Mouse (Mus musculus): ENCODE data around the gene Mcpt2.
"Not testable (repeated sequence)": the region's sequence is repeated elsewhere in the genome, so short reads cannot be mapped to it uniquely, and the experiment has no call there.

Gene Mcpt2

DNA sequence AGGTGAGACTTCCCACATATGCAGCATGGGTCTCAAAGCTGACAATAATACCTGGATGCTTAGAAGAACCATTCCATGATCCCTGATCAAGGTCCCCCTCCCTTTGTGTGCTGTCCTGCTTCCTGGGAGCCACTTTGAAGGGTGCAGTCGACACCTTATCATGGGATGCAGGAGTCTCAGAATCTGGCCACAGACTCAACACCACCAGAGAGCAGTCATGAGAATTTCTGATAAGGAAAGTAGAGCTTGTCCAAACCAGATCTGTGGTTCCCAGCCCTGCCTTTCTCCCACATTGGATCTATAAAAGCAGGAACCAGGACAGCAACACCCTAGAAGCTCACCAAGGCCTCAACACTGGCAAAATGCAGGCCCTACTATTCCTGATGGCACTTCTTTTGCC, at the start of gene Mcpt2:
Mcpt2 (plus strand) TSS at position 250 of the 400 bp plus-strand sequence.
- in situ Hi-C loops (cut with MboI; ENCODE audit: unreplicated experiment in 2 of 2): not testable (repeated sequence)

DNA sequence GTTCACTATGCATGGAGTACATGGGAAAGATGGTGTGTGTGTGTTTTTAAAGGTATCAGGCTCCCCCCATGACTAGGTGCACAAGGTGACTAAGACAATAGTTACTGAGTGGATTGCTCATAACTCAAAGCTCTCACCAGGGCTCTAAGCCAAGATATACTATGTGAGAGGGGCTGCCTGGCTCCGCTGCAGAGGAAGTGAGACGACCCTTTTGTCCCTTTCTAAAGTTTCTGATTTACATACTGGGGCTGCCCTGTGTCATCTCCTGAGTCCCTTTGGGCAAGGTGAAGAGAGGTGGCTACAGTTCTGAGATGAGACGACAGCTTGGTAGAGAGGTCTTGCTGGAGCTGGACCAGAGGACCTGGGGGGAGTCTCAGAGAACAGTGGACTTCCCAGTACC, 28.7 kb upstream of the Mcpt2 start:
- in situ Hi-C loops (cut with MboI; ENCODE audit: unreplicated experiment in 2 of 2): no loop called here

DNA sequence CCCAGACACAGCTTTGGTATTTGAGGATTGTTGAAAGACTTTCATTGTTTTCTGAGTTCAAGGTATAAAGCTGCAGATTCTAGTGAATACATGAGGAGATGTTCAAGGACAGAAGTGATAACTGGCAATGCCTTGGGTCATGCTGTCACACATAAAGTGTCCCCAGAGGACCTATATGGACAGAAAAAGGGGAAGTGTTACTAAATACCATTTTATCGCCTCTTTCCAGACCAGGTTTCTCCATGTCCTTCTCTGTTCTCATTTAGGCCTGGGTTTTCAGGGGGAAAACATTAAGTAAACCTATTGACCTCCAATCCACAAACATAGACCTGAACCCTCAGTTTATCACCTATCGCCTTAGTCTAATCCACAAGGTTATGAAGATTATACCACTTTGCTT, 27.9 kb upstream of the Mcpt2 start:
- in situ Hi-C loops (cut with MboI; ENCODE audit: unreplicated experiment in 2 of 2): no loop called here

DNA sequence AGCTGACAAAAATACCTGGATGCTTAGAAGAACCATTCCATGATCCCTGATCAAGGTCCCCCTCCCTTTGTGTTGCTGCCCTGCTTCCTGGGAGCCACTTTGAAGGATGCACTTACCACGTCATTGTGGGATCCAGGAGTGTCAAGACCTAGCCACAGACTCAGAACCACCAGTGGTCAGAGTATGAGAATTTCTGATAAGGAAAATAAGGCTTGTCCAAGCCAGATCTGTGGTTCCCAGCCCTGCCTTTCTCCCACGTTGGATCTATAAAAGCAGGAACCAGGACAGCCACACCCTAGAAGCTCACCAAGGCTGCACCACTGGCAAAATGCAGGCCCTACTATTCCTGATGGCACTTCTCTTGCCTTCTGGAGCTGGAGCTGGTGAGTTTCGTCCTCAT, 24.2 kb upstream of the Mcpt2 start, which contains the start of gene Mcpt1:
Mcpt1 (plus strand) TSS at position 301 of the 400 bp plus-strand sequence.
- in situ Hi-C loops (cut with MboI; ENCODE audit: unreplicated experiment in 2 of 2): not testable (repeated sequence)

DNA sequence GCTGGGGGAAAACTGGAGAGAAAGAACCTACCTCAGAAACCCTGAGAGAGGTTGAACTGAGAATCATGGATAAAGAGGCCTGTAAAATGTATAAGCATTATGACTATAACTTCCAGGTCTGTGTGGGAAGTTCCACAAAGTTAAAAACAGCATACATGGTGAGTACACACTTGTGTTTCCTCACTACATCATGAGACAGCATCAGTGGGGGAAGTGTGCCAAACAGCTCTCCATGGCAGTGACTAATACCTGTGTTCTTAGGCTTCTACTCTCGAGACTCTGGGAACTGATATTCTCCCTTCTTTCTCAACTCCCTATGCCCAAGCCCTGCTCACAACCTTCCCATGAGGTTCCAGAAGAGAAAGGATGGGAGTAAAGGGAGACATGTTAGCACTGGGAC, 22.4 kb upstream of the Mcpt2 start:
- in situ Hi-C loops (cut with MboI; ENCODE audit: unreplicated experiment in 2 of 2): no loop called here

DNA sequence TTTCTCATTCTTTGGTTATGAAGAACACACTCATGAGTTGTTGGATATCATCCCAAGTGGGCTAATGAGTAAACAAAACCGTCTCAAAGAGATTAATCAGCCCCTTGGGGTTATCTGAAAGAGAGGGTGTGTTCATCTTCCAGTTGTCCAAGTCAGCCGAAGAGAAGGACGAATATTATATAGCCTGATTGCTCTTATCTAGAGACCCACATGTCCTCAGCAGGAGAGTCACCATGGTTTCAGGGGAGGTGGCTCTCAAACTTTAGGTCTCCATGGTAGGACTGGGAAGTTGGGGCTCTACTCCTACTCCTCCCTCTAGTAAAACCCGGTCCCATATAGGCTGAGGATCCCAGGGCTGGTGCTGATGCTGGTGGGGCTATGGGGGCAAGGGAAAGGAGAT, 20.5 kb upstream of the Mcpt2 start:
- in situ Hi-C loops (cut with MboI; ENCODE audit: unreplicated experiment in 2 of 2): not testable (repeated sequence)

DNA sequence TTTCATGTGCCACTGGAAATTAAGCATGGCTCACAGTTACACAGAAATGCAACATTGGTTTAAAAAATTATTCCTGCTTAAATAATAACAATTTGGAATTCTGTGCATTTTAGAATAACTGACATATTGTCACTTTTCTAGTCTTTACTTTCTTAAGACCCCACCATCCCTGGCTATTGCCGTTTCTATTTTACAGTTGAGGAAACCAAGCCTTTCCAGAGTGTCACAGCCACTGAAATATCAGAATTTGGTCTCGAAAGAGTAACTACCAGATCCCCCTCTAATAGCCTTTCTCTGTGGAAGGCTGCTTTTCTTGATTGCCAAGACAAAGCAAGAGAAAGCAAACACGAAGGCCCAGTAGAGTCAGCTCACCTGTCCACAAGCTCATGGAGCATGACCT, 11.4 kb upstream of the Mcpt2 start, which contains the start of gene Mcpt9:
Mcpt9 (minus strand) TSS at position 101 of the 400 bp plus-strand sequence.
- in situ Hi-C loops (cut with MboI; ENCODE audit: unreplicated experiment in 2 of 2): not testable (repeated sequence)

DNA sequence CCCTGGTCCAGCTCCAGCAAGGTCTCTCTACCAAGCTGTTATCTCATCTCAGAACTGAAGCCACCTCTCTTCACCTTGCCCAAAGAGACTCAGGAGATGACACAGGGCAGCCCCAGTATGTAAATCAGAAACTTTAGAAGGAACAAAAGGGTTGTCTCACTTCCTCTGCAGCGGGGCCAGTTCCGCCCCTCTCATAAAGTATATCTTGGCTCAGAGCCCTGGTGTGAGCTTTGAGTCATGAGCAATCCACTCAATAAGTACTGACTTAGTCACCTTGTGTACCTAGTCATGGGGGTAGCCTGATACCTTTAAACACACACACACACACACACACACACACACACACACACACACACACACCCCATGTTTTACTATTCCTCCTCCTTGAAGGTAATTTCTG, 7.4 kb upstream of the Mcpt2 start:
- in situ Hi-C loops (cut with MboI; ENCODE audit: unreplicated experiment in 2 of 2): no loop called here

DNA sequence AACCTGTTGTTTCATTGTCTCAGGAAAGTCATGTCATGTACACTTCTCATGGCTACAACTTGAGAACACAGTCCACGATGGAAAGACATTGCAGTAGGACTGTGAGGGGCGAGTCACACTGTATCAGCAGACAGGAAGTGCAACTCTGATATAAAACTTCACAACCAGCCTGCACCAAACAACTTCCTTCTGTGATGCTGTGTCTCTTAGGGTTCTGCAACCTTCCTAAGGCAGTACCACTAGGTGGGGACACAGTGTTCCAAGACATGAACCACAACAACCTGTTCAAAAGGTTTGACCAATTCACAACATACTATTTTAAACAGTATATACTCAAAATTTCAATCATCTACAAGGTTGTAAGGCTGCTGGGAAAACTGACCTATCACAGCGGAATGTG, 13.6 kb downstream of the Mcpt2 start:
- in situ Hi-C loops (cut with MboI; ENCODE audit: unreplicated experiment in 2 of 2): no loop called here

DNA sequence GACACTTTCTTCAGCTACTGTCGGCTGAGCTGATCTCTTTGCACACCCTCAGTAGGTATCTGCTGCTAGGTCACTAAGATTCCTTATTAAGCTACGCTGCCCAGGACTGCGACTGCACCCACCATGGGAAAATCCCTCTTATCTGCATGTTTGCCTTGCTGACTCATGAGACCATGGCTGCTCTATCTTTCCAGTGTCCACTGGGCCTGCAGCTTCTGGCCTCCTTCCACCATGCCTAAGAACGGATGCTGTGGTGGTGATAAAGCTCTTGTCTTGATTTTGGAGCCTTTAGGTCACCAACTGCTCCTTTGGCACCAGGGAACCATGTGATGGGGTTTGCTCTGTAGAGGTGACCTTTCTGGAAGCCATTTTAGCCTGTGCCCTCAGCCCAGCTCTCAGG, 15.9 kb downstream of the Mcpt2 start:
- in situ Hi-C loops (cut with MboI; ENCODE audit: unreplicated experiment in 2 of 2): no loop called here

DNA sequence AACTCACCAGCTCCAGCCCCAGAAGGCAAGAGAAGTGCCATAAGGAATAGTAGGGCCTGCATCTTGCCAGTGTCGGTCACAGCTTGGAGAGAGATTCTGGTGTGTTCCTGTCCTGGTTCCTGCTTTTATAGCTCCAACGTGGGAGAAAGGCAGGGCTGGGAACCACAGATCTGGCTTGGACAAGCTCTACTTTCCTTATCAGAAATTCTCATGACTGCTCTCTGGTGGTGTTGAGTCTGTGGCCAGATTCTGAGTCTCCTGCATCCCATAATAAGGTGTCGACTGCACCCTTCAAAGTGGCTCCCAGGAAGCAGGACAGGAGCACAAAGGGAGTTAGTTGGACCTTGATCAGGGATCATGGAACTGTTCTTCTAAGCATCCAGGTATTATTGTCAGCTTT, 20.4 kb downstream of the Mcpt2 start, which contains the start of gene Mcpt4:
Mcpt4 (minus strand) TSS at position 101 of the 400 bp plus-strand sequence.
- in situ Hi-C loops (cut with MboI; ENCODE audit: unreplicated experiment in 2 of 2): not testable (repeated sequence)

DNA sequence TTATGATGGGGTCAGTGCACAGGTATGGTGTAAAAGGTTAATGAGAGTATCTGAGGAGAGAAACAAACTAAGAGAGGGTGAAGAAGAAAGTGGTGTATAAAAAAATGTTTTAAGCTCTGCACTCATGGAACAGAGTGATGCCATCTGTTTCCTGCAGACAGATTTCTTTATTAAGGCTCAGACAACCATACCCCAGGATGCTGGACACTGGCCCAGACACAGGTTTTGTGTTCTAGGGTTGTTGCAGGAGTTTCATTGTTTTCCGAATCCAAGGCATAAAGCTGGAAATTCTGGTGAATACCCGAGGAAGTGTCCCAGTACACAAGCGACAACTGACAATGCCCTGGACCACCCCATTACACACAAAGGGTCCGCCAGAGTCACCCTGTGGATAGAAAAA, 40.2 kb downstream of the Mcpt2 start:
- in situ Hi-C loops (cut with MboI; ENCODE audit: unreplicated experiment in 2 of 2): no loop called here

DNA sequence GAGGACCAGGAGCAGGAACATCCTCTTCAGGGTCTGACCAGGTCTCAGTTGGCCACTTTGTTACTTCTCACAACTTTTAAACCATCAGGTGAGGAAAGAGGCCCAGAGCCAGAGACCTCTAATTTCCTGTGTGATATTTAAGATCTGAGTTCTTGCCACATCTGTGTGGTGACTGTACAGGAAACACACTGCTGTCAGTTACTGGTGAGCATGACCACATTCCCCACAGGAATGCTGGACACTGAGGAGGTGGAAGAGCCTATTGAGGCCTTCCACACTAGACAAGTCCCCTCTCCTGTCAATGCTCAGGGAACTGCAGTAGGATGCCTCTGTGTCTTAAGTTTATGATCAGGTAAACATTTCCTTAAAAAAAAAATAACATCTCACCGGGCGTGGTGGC, 43.3 kb downstream of the Mcpt2 start, which contains the start of gene Mcpt8:
Mcpt8 (minus strand) TSS at position 107 of the 400 bp plus-strand sequence.
- in situ Hi-C loops (cut with MboI; ENCODE audit: unreplicated experiment in 2 of 2): no loop called here

DNA sequence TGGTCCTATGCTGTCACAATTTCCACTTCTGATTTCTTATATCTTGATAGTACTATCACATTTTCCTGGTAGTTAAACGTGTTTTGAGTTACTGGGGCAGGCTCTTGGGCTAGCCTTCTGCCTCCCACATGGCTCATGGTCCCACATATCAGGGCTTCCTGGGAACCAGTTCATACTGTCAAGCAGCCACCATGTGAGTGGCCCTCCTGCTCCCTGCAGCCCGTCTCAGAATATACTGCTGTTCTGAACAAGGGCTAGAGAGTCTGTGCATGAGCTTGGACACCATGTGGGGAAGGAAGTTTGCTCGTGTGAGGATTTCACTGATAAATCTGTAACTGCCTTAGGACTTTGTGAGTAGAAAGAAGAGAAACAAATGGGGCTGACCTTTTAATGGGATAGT, 44.9 kb downstream of the Mcpt2 start:
- in situ Hi-C loops (cut with MboI; ENCODE audit: unreplicated experiment in 2 of 2): no loop called here

DNA sequence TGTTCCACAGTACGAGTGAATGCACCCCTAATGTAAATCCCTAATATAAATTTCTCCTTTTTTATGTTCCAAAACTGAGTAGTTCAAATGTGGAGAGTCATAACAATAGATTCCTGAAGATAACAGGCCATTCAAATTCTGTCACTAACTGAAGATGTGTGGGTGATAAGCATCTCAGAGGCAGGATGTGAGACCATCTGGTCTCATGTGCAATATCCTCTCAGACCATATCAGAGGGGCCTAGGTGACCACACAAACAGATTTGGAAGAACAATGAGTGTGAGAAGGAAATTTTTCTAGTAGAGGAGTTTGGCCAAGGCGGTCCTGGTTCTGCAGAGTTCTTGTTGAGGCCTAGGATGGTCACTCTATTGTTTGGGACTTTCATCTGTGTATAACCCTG, 51.5 kb downstream of the Mcpt2 start:
- in situ Hi-C loops (cut with MboI; ENCODE audit: unreplicated experiment in 2 of 2): no loop called here
